Mouse (Mus musculus) lung, adult 2 months (tissue): ENCODE data around the gene Glt8d2. TPM values are rescaled to one million over a fixed set of nuclear protein-coding genes. Genes with fewer than 3 reads are reported as not detected.

Experiments
- DNase-seq: peaks from one replicate; pipeline ENCODE4 v3.0.0; 2022
- H3K4me1 ChIP-seq: fragments of 200-500 bp; 2 replicates; pipeline ENCODE4 v1.6.1; 2011; ENCODE audit warnings: low read length; ENCODE audit not compliant: control insufficient read depth, insufficient read depth
- H3K4me3 ChIP-seq: fragments of 200-500 bp; replicated peaks from 2 replicates; pipeline ENCODE3; 2011; ENCODE audit warnings: low read depth, mild to moderate bottlenecking, control low read depth, low read length; ENCODE audit errors: extremely low read depth
- CTCF ChIP-seq: fragments of 200-500 bp; IDR thresholded peaks from 2 replicates; pipeline ENCODE4 v1.5.1; 2011; ENCODE audit warnings: mild to moderate bottlenecking, low read length, control low read depth; ENCODE audit not compliant: insufficient read depth
- POLR2A ChIP-seq: fragments of 200-500 bp; IDR thresholded peaks from 2 replicates; pipeline ENCODE4 v1.6.1; 2011; ENCODE audit warnings: low read depth, mild to moderate bottlenecking, control low read depth, low read length, borderline replicate concordance; ENCODE audit errors: extremely low read depth
- WGBS: fragments of 180-500 bp; shearing (Covaris S2); methylation state at CpG from one replicate; pipeline ENCODE4 v1.1.7; 2018; 5-methylcytosine and 5-hydroxymethylcytosine counted together
- polyA plus RNA-seq: library from polyadenylated mRNA; depleted of rRNA; stranded (reverse); fragments of >200 nt; gene quantifications from 2 replicates; pipeline ENCODE4 v1.2.3, GENCODE M21; 2012

Gene Glt8d2
- polyA plus RNA-seq, 1 experiment = 4.4 TPM

DNA sequence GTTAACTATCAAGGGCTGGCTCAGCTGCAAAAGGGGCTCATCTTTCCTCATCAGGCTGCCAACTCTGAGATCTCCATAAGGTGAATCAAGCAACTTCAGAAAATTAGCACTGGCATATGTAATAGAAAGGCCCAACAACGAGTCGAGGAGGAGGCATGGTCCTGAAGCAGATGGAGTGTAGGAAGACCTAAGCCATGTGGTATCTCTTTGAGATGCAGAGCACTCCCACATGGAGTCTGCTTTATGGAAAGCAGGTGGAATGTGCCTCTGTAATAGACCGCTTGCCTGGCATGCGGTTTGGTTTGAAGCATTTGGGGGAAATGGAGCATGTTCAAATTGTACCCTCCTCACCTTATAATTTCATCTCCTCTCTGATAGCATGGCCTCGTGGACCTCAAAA lies 9.7 kb downstream of the Glt8d2 start:
- Histone ChIP-seq H3K4me1 (no peaks in the 10 kb centered on the region), H3K4me3 (no peak overlapping the region)
- 92% methylated on average over 5 of the region's 5 CpGs for whole genome bisulfite sequencing
- DNase-seq = no peak
- TF ChIP-seq POLR2A = no peak
- TF ChIP-seq CTCF = no peak

GRCm38 (mm10) chr10:82676949-82677348 lies 13.5 kb downstream of the Glt8d2 start:
- no peak for DNase-seq
- 72% methylated on average over 6 of the region's 6 CpGs for WGBS
- TF ChIP-seq CTCF = no peak
- TF ChIP-seq POLR2A = no peak
- no peaks in the 10 kb centered on the region for H3K4me1 ChIP-seq
- H3K4me3 ChIP-seq = no peak overlapping the region

- no peak for DNase-seq
- WGBS = 69% methylated on average over 6 of the region's 6 CpGs
- H3K4me1 ChIP-seq = peaks cover 2% of the 10 kb centered on the region; the same call in 1 of the 2 replicates
- TF ChIP-seq CTCF = no peak
- no peak for TF ChIP-seq POLR2A
- H3K4me3 ChIP-seq = no peak overlapping the region
Observed at GRCm38 (mm10) chr10:82670205-82670604, 20.2 kb downstream of the Glt8d2 start.

DNA sequence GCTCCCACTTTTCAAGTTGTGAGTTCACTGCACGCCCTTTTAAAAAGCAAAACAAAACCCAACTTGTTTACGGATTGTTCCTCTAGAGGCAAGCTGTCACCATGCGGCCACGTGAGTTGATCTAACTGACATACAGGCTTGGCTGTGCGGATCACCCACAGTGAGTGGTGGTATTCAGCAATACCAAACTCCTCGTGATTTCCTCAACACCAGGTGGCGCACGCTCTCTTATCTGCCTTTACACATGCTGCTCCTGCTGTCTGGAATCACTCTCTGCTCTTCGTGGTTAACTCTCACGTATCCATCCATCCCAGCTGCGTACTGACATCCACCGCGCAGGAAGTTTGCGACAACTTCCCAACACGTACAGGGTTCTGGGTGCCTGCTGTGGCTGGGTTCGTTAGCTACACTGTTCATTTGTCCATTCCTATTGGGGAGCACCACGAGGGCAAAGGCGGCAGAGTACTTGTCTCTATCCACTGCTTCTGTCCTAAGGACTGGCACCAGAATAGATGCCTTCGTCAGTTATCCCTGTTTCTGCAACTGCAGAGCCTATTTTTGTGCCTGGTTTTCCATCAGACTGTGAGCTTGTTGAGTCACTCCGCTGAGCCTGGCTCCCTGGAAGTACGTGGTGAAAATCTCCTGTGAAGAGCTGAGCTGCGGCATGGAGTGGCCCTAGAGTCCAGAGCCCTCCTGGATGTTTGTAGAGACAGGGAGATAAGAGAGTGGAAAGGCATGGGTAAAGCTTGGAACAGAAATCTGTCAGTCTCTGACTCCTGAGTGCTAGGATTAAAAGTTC lies 23.8 kb downstream of the Glt8d2 start:
- TF ChIP-seq POLR2A (no peak), CTCF (peak; percentile 81)
- Histone ChIP-seq H3K4me3 (peak overlapping the region; percentile 7), H3K4me1 (peaks cover 2% of the 10 kb centered on the region; the same call in 1 of the 2 replicates)
- 11% methylated on average over 22 of the region's 22 CpGs for WGBS
- DNase-seq = peak; percentile 82

- 61% methylated on average over 3 of the region's 3 CpGs for WGBS
- H3K4me3 ChIP-seq = no peak overlapping the region
- no peak for DNase-seq
- TF ChIP-seq POLR2A (no peak), CTCF (no peak)
- peaks cover 2% of the 10 kb centered on the region; the same call in 1 of the 2 replicates for H3K4me1 ChIP-seq
Observed at GRCm38 (mm10) chr10:82665951-82666350, 24.5 kb downstream of the Glt8d2 start.

GRCm38 (mm10) chr10:82663289-82663688 lies 27.2 kb downstream of the Glt8d2 start:
- 78% methylated on average over 2 of the region's 2 CpGs for WGBS
- H3K4me1 ChIP-seq = peaks cover 2% of the 10 kb centered on the region; the same call in 1 of the 2 replicates
- DNase-seq = no peak
- H3K4me3 ChIP-seq = no peak overlapping the region
- TF ChIP-seq POLR2A = no peak
- no peak for TF ChIP-seq CTCF

DNA sequence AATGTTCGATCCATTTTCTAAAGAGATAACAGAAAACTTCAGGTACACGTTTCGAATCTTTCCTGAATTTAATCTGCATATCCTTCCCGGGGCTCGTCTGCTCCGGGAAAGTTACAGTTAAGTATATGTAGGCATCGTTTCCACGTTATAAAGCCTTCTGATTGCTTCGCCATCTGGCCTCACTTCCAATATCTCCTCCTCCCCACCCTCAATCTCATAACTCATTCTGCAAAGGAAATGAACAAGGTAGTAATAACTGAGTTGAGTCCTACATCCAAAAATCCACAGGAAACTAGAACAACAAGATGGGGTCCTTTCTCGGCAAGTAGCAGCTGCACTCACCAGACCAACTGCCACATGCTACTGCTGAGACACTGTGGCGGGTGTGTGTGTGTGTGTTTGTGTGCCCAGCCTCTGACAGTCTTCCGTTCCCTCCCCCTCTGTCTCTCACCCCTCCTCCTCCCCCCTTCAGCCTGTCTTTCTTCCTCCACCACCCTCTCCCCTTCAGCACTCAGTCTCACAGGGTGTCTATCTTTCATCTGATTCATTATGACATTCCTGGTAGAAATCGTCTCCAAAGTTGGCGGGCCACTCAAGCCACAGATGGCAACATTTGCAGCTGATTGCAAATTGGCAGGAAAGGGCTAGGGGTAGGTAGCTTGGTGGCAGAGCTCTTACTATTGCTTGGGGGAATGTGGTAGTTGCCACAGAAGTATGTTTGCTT lies 28.0 kb downstream of the Glt8d2 start:
- DNase-seq = no peak
- WGBS = 59% methylated on average over 14 of the region's 14 CpGs
- H3K4me1 ChIP-seq = peaks cover 2% of the 10 kb centered on the region; the same call in 1 of the 2 replicates
- TF ChIP-seq CTCF (no peak), POLR2A (no peak)
- no peak overlapping the region for H3K4me3 ChIP-seq

DNA sequence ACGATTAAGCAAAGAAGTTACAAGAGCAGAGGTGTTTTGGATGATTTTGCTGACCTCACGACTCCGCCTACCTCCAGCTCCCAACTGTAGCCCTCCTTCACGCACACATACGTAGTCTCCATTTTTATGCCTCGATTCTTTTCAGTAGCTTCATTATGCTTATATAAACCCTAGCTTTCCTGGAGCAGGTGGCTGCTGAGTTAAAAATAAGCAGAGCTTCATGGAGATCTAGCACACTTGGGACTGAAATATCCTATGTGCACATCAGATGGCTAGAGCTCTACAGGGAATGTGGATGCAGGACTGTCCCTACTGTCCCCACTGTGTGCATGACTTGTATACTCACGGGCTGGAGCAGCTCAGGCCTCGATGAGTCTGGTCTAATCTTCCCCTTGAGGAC lies 28.6 kb downstream of the Glt8d2 start:
- 79% methylated on average over 8 of the region's 8 CpGs for WGBS
- Histone ChIP-seq H3K4me3 (no peak overlapping the region), H3K4me1 (peaks cover 2% of the 10 kb centered on the region; the same call in 1 of the 2 replicates)
- no peak for TF ChIP-seq CTCF
- no peak for DNase-seq

DNA sequence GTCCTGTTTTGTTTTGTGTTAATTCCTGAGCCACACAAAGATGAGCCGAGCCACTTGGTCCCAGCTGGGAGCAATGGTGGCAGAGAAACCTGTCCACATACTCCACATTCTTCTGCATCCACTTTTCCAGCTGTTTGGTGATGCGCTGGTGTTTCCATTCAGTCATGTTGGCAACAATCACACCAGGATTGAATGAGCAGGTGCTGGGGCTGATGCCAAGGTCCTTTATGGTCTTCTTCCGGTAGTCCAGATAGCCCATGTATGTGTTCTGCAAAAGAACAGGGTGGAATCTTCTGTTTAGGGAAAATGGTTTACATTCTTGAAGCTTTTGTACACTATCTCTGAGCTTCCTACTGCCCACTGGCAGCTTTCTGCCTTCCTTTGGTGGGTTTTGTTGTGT lies 35.9 kb downstream of the Glt8d2 start:
- DNase-seq = no peak
- TF ChIP-seq CTCF (no peak), POLR2A (no peak)
- Histone ChIP-seq H3K4me1 (no peaks in the 10 kb centered on the region), H3K4me3 (no peak overlapping the region)
- WGBS = 79% methylated on average over 3 of the region's 3 CpGs
